Mouse (Mus musculus): ENCODE results near the gene Ttll6. TPM values are rescaled to one million over a fixed set of nuclear protein-coding genes. Genes with fewer than 3 reads are reported as not detected.

Gene Ttll6
- total RNA-seq, 2 experiments from 2014 or later = not detected

- no peak for DNase-seq
Measured at GRCm38 (mm10) chr11:96194961-96195640, 61.5 kb downstream of the Ttll6 start.

- no peak for DNase-seq
Measured at GRCm38 (mm10) chr11:96195769-96196280, 62.2 kb downstream of the Ttll6 start.

- DNase-seq = no peak
Measured at GRCm38 (mm10) chr11:96198642-96199041, 65.1 kb downstream of the Ttll6 start.

GRCm38 (mm10) chr11:96199181-96200086, 65.8 kb downstream of the Ttll6 start:
- DNase-seq = no peak

GRCm38 (mm10) chr11:96200183-96200655, 66.6 kb downstream of the Ttll6 start:
- no peak for DNase-seq

- no peak for DNase-seq
Measured at GRCm38 (mm10) chr11:96201741-96202140, 68.2 kb downstream of the Ttll6 start.

- DNase-seq = no peak
Measured at GRCm38 (mm10) chr11:96202401-96203081, 69.0 kb downstream of the Ttll6 start.

- DNase-seq = no peak
Measured at GRCm38 (mm10) chr11:96203182-96203788, 69.7 kb downstream of the Ttll6 start.

GRCm38 (mm10) chr11:96203789-96204186, 70.2 kb downstream of the Ttll6 start:
- no peak for DNase-seq

GRCm38 (mm10) chr11:96204351-96204750, 70.8 kb downstream of the Ttll6 start:
- DNase-seq = no peak

- no peak for DNase-seq
Measured at GRCm38 (mm10) chr11:96205426-96206131, 72.0 kb downstream of the Ttll6 start.

Other genes with a start within 250 kb of the Ttll6 start
- not detected for gene B4galnt2, start 218.9 kb upstream of the Ttll6 start, total RNA-seq (2021)
- not detected for gene Igf2bp1, start 127.8 kb upstream of the Ttll6 start, total RNA-seq (2021)
- not detected for gene Gip, start 109.2 kb upstream of the Ttll6 start, total RNA-seq (2021)
- gene Snf8, start 98.9 kb upstream of the Ttll6 start, total RNA-seq (2021) = 10 to 100 TPM; 31.1 to 31.8 TPM
- gene Ube2z, start 68.4 kb upstream of the Ttll6 start, total RNA-seq (2021) = 10 to 100 TPM; 15.0 to 15.6 TPM
- gene Atp5g1, start 58.1 kb upstream of the Ttll6 start, total RNA-seq (2021) = 1,000 to 10,000 TPM; 1,455 to 1,686 TPM
- gene Calcoco2, start 21.8 kb upstream of the Ttll6 start, total RNA-seq (2021) = not detected
- gene Hoxb13, start 60.5 kb downstream of the Ttll6 start, total RNA-seq (2021) = not detected
- under 1 TPM; 0.15 to 0.19 TPM for gene Hoxb9, start 137.7 kb downstream of the Ttll6 start, total RNA-seq (2021)
- under 1 TPM; 0.28 to 0.46 TPM for gene Hoxb8, start 148.1 kb downstream of the Ttll6 start, total RNA-seq (2021)
- 1 to 10 TPM in 1 of 2 experiments, under 1 TPM in 1; 0.28 to 1.1 TPM for gene Hoxb7, start 152.8 kb downstream of the Ttll6 start, total RNA-seq (2021)
- under 1 TPM; 0.31 to 0.62 TPM for gene Hoxb6, start 158.7 kb downstream of the Ttll6 start, total RNA-seq (2021)
- under 1 TPM; 0.38 to 0.64 TPM for gene Hoxb5, start 169.6 kb downstream of the Ttll6 start, total RNA-seq (2021)
- gene Hoxb4, start 184.5 kb downstream of the Ttll6 start, total RNA-seq (2021) = under 1 TPM; 0.24 to 0.38 TPM
- under 1 TPM; 0.43 to 0.78 TPM for gene Hoxb3, start 189.5 kb downstream of the Ttll6 start, total RNA-seq (2021)
- gene Hoxb2, start 216.7 kb downstream of the Ttll6 start, total RNA-seq (2021) = under 1 TPM; 0.15 to 0.24 TPM
- gene Hoxb1, start 232.0 kb downstream of the Ttll6 start, total RNA-seq (2021) = not detected

All from gastrocnemius, postnatal 25 days (tissue).